Mouse (Mus musculus) embryonic facial prominence, embryonic 11.5 days (tissue): ENCODE results near the gene Erg. TPM values are rescaled to one million over a fixed set of nuclear protein-coding genes. Genes with fewer than 3 reads are reported as not detected.

Source experiments
- ATAC-seq: fragments of 200-750 bp; cut with Nextera tagmentation; replicated peaks from 2 replicates; pipeline ENCODE4 v1.8.0; 2017; ENCODE audit warnings: low read depth; ENCODE audit not compliant: insufficient number of reproducible peaks, low FRiP score, low TSS enrichment
- DNase-seq: peaks from one replicate; pipeline ENCODE4 v3.0.0-alpha.2; 2015; ENCODE audit warnings: low spot score
- H3K27ac ChIP-seq: fragments of 300-500 bp; sonication (generic); replicated peaks from 2 replicates; pipeline ENCODE4 v1.5.1; 2014; ENCODE audit warnings: mild to moderate bottlenecking, low read depth, low read length, control low read depth
- H3K27me3 ChIP-seq: fragments of 300-500 bp; sonication (generic); 2 replicates; pipeline ENCODE4 v1.6.1; 2014; ENCODE audit warnings: mild to moderate bottlenecking, low read length, moderate library complexity, mixed read lengths; ENCODE audit not compliant: control insufficient read depth, insufficient read depth
- H3K36me3 ChIP-seq: fragments of 300-500 bp; sonication (generic); replicated peaks from 2 replicates; pipeline ENCODE4 v1.6.1; 2014; ENCODE audit warnings: low read depth, mild to moderate bottlenecking, low read length, moderate library complexity, mixed read lengths; ENCODE audit not compliant: control insufficient read depth, insufficient read depth
- H3K4me1 ChIP-seq: fragments of 300-500 bp; sonication (generic); 2 replicates; pipeline ENCODE4 v1.6.1; 2014; ENCODE audit warnings: low read length, mixed read lengths; ENCODE audit not compliant: control insufficient read depth, insufficient read depth
- H3K4me2 ChIP-seq: fragments of 300-500 bp; sonication (generic); 2 replicates; pipeline ENCODE4 v1.6.1; 2014; ENCODE audit warnings: low read depth, mild to moderate bottlenecking, control low read depth, low read length, moderate library complexity
- H3K4me3 ChIP-seq: fragments of 300-500 bp; sonication (generic); 2 replicates; pipeline ENCODE4 v1.5.1; 2014; ENCODE audit warnings: low read depth, low read length, control low read depth
- H3K9ac ChIP-seq: fragments of 300-500 bp; sonication (generic); replicated peaks from 2 replicates; pipeline ENCODE4 v1.6.1; 2014; ENCODE audit warnings: mild to moderate bottlenecking, control low read depth, low read length
- H3K9me3 ChIP-seq: fragments of 300-500 bp; sonication (generic); replicated peaks from 2 replicates; pipeline ENCODE4 v1.6.1; 2016; ENCODE audit warnings: mild to moderate bottlenecking, low read length, inconsistent platforms, mixed read lengths; ENCODE audit not compliant: control insufficient read depth
- WGBS: fragments of 180-500 bp; shearing (Covaris S2); extraction: QIAGEN DNeasy Blood & Tissue Kit; methylation state at CpG from one replicate; pipeline ENCODE4 v1.1.7; 2014; 5-methylcytosine and 5-hydroxymethylcytosine counted together
- polyA plus RNA-seq: library from polyadenylated mRNA; unstranded; fragments of >200 nt; fragmentation: Nextera tagmentation; extraction: Ambion mirVana; gene quantifications from 2 replicates; pipeline ENCODE4 v1.2.1, GENCODE M21; 2014

Gene Erg
- polyA plus RNA-seq, 1 experiment from 2014 or later = 2.5 TPM

DNA sequence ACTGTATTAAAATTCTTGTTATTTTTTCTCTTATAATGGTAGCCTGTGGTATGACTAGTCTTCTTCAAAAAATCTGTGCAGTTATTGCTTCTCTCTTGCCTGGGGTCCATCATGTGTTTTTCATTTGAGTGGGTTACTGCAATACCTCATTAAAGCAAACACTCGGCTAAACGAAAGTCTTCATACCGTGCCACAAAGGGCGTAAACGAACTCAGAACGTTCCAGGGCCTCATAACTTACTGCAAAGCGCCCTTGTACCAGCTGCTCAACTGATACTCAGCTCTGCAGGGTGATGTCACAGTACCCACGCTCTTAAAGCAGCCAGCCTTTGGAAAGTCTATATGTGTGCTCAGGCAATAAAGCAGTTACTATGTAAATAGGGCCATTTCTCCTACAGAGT is 93.1 kb downstream of the Erg start:
- Histone ChIP-seq H3K4me3 (no peak overlapping the region), H3K4me2 (no peak overlapping the region), H3K9me3 (no peaks in the 10 kb centered on the region), H3K9ac (no peak overlapping the region), H3K27ac (no peak overlapping the region), H3K27me3 (no peaks in the 10 kb centered on the region), H3K4me1 (no peaks in the 10 kb centered on the region), H3K36me3 (no peaks in the 10 kb centered on the region)
- ATAC-seq (no peak), DNase-seq (peak; percentile 27)
- 58% methylated on average over 8 of the region's 8 CpGs for WGBS

DNA sequence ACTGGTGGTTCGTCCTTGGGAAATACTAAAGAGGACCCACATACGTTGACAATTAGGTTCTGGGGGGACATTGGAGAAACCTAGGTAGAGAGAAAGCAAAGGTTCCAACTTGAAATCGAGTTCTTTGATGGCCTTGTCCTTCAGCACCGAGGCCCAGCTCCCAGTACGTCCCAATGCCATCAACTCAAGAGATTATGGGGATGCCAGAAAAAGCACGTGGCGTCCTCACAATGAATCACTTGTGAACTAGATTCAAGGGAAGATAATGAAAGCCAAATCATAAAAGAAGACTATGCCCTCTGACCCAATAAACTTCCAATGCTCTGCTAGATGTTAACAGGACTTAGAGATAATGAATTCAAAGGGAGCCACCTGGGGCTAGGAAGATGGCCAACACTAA is 94.2 kb downstream of the Erg start:
- H3K4me2 ChIP-seq = no peak overlapping the region
- no peak for DNase-seq
- H3K27me3 ChIP-seq = no peaks in the 10 kb centered on the region
- H3K36me3 ChIP-seq = no peaks in the 10 kb centered on the region
- no peak overlapping the region for H3K4me3 ChIP-seq
- H3K4me1 ChIP-seq = no peaks in the 10 kb centered on the region
- 86% methylated on average over 7 of the region's 7 CpGs for WGBS
- no peak overlapping the region for H3K27ac ChIP-seq
- no peaks in the 10 kb centered on the region for H3K9me3 ChIP-seq
- H3K9ac ChIP-seq = no peak overlapping the region
- no peak for ATAC-seq

- WGBS = 53% methylated on average over 5 of the region's 5 CpGs
- Histone ChIP-seq H3K9me3 (no peaks in the 10 kb centered on the region), H3K27ac (no peak overlapping the region), H3K4me3 (no peak overlapping the region), H3K27me3 (no peaks in the 10 kb centered on the region), H3K9ac (no peak overlapping the region), H3K36me3 (no peaks in the 10 kb centered on the region), H3K4me1 (no peaks in the 10 kb centered on the region), H3K4me2 (no peak overlapping the region)
- DNase-seq = peak; percentile 51
- no peak for ATAC-seq
Measured at GRCm38 (mm10) chr16:95490386-95490785, 96.0 kb downstream of the Erg start.

GRCm38 (mm10) chr16:95487606-95488351 is 98.6 kb downstream of the Erg start:
- WGBS = 73% methylated on average over 9 of the region's 9 CpGs
- DNase-seq (no peak), ATAC-seq (no peak)
- Histone ChIP-seq H3K4me2 (no peak overlapping the region), H3K27me3 (no peaks in the 10 kb centered on the region), H3K36me3 (no peaks in the 10 kb centered on the region), H3K9me3 (no peaks in the 10 kb centered on the region), H3K9ac (no peak overlapping the region), H3K27ac (no peak overlapping the region), H3K4me1 (no peaks in the 10 kb centered on the region), H3K4me3 (no peak overlapping the region)

- no peak overlapping the region for H3K9ac ChIP-seq
- WGBS = 92% methylated on average over 13 of the region's 13 CpGs
- H3K27me3 ChIP-seq = no peaks in the 10 kb centered on the region
- H3K36me3 ChIP-seq = no peaks in the 10 kb centered on the region
- ATAC-seq = no peak
- no peak overlapping the region for H3K4me2 ChIP-seq
- no peak for DNase-seq
- no peaks in the 10 kb centered on the region for H3K4me1 ChIP-seq
- no peaks in the 10 kb centered on the region for H3K9me3 ChIP-seq
- H3K27ac ChIP-seq = no peak overlapping the region
- no peak overlapping the region for H3K4me3 ChIP-seq
Measured at GRCm38 (mm10) chr16:95481176-95481575, 105.2 kb downstream of the Erg start.

GRCm38 (mm10) chr16:95478558-95478957 is 107.8 kb downstream of the Erg start:
- Histone ChIP-seq H3K9ac (no peak overlapping the region), H3K4me3 (no peak overlapping the region), H3K4me1 (no peaks in the 10 kb centered on the region), H3K4me2 (no peak overlapping the region), H3K36me3 (no peaks in the 10 kb centered on the region), H3K27ac (no peak overlapping the region), H3K27me3 (no peaks in the 10 kb centered on the region), H3K9me3 (no peaks in the 10 kb centered on the region)
- no peak for ATAC-seq
- no peak for DNase-seq
- WGBS = 84% methylated on average over 5 of the region's 5 CpGs

- Histone ChIP-seq H3K27ac (no peak overlapping the region), H3K4me3 (no peak overlapping the region), H3K9me3 (no peaks in the 10 kb centered on the region), H3K27me3 (no peaks in the 10 kb centered on the region), H3K36me3 (no peaks in the 10 kb centered on the region), H3K4me1 (no peaks in the 10 kb centered on the region), H3K9ac (no peak overlapping the region), H3K4me2 (no peak overlapping the region)
- WGBS = 84% methylated on average over 3 of the region's 3 CpGs
- DNase-seq (no peak), ATAC-seq (no peak)
Measured at GRCm38 (mm10) chr16:95475041-95475440, 111.4 kb downstream of the Erg start.

DNA sequence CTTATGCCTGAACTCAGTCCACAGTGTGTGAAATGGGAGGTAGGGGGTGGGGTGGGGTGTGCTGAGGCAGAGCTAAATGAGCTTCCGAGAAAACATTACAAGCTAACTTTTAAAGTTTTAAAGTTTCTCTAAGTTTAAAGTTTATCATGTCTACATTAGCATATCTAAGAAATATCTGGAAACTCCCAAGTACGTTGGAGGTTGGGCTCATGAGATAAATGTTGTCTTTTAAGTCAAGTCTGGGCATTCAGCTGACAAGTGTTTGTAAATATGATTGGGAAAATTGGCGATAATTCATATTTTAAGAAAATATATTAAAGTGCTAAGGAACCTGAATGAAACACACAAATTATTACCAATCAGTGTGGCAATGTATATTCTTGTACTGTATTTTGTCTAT is 112.4 kb downstream of the Erg start:
- no peak overlapping the region for H3K4me3 ChIP-seq
- ATAC-seq (no peak), DNase-seq (no peak)
- no peaks in the 10 kb centered on the region for H3K27me3 ChIP-seq
- H3K27ac ChIP-seq = no peak overlapping the region
- no peak overlapping the region for H3K9ac ChIP-seq
- no peaks in the 10 kb centered on the region for H3K9me3 ChIP-seq
- no peak overlapping the region for H3K4me2 ChIP-seq
- no peaks in the 10 kb centered on the region for H3K36me3 ChIP-seq
- 88% methylated on average over 3 of the region's 3 CpGs for WGBS
- H3K4me1 ChIP-seq = no peaks in the 10 kb centered on the region
